8 mouse cellular contexts compared by ENCODE assay signal in genomic region chr7:19701069-19701761, GRCm38 (mm10). TPM values are rescaled to one million over a fixed set of nuclear protein-coding genes. Genes with fewer than 3 reads are reported as not detected.
DNase-seq lines count a peak whose midpoint lies in the region; ATAC-seq and TF ChIP-seq lines count a peak whose summit lies in the region.
"Had no signal": no experiment of that assay in that cellular context is flagged by ENCODE, and none has a peak within 500 bp of the region (broad histone marks: within the 10 kb centered on the region; RNA-seq: fewer than 3 reads in every experiment).

No protein-coding gene starts in this region.

- peak overlapping the region; percentile 83 for H3K27ac ChIP-seq in intestine, embryonic 15.5 days
- H3K27ac ChIP-seq in small intestine, adult 2 months (ENCODE audit: insufficient read depth, low read depth, low read length), result peak overlapping the region; percentile 58

- peaks cover 37% of the 10 kb centered on the region for H3K4me1 ChIP-seq in intestine, embryonic 15.5 days (replicated peaks)
- H3K4me1 ChIP-seq in small intestine, adult 2 months (ENCODE audit: control insufficient read depth, insufficient read depth, insufficient read length, low read length), result peaks cover 16% of the 10 kb centered on the region

- intact Hi-C loops in left cerebral cortex, postnatal 36 days (cut with DNase I), result loop anchor here (1.0 kb wide), 1 partner anchor 32 kb away; no protein-coding TSS in a partner anchor

- H3K4me3 ChIP-seq in intestine, embryonic 15.5 days (replicated peaks), result no peak overlapping the region
- no peak overlapping the region; the same call in 1 of the 2 replicates for H3K4me3 ChIP-seq in small intestine, adult 2 months (ENCODE audit: low read depth, low read length)

- DNase-seq in ZHBTc4 (ENCODE audit: low read depth, low spot score), result peak; percentile 94
- peak; percentile 41 to 68 for DNase-seq in cerebellum, postnatal 25 days
- peak; percentile 67 for DNase-seq in gastrocnemius, postnatal 25 days
- DNase-seq in left cerebral cortex, postnatal 36 days (ENCODE audit: low spot score in 2 of 2), result peak; percentile 54 to 63

- 0 out of 2 replicates have a peak overlapping the region, but pooled peaks have one; percentile 9 for H3K4me2 ChIP-seq in intestine, embryonic 15.5 days (replicated peaks)

- TF ChIP-seq POLR2A in small intestine, adult 2 months (IDR thresholded peaks at IDR 0.05; ENCODE audit: low read depth, low read length), result 0 out of 2 replicates have a peak, but pooled peaks have one; percentile 19

- no peaks in the 10 kb centered on the region for H3K27me3 ChIP-seq in intestine, embryonic 15.5 days (replicated peaks)
- H3K27me3 ChIP-seq in small intestine, adult 2 months (ENCODE audit: control insufficient read depth, insufficient read depth, low read length), result no peaks in the 10 kb centered on the region

- peak; percentile 94 for TF ChIP-seq CTCF in small intestine, adult 2 months (IDR thresholded peaks at IDR 0.05; ENCODE audit: extremely low read depth, insufficient read length, insufficient replicate concordance, low read depth, low read length)

- peak; percentile 92 for ATAC-seq in intestine, embryonic 15.5 days
- peak; percentile 31; the same call in 1 of the 2 replicates for ATAC-seq in megakaryocyte-erythroid progenitor cell, adult 5-6 weeks (replicated peaks; ENCODE audit: low FRiP score, low TSS enrichment, poor library complexity, severe bottlenecking)

- no peaks in the 10 kb centered on the region for H3K9me3 ChIP-seq in intestine, embryonic 15.5 days

- H3K9ac ChIP-seq in intestine, embryonic 15.5 days, result peak overlapping the region; percentile 28; the same call in 1 of the 2 replicates

- WGBS in intestine, embryonic 15.5 days, result 28% methylated on average over 22 of the region's 22 CpGs
- 25% methylated on average over 22 of the region's 22 CpGs for WGBS in small intestine, adult 2 months

- H3K36me3 ChIP-seq in intestine, embryonic 15.5 days, result peaks cover 10% of the 10 kb centered on the region
- H3K36me3 ChIP-seq in small intestine, adult 2 months (ENCODE audit: control insufficient read depth, insufficient read depth, low read length), result peaks cover 21% of the 10 kb centered on the region

RNA-seq across cellular contexts. Expression of gene Apoe, which starts 2.2 kb away (rescaled TPM):
- 100 to 1,000 TPM in 1 of 2 experiments, 10 to 100 TPM in 1; 53.5 to 108 TPM for total RNA-seq in gastrocnemius, postnatal 25 days (2021)
- polyA plus RNA-seq in intestine, embryonic 15.5 days (2015; fragmentation: Nextera tagmentation; extraction: Ambion mirVana), result 296 and 325 TPM in 2 replicates
- total RNA-seq in left cerebral cortex, postnatal 36 days (2021), result 1,000 to 10,000 TPM; 1,886 to 2,087 TPM
- total RNA-seq in megakaryocyte-erythroid progenitor cell, adult 5-6 weeks (2014; fragmentation: Nextera tagmentation), result 113 and 140 TPM in 2 replicates
- total RNA-seq in megakaryocyte-erythroid progenitor cell, adult 5-6 weeks (2017), result 556 and 867 TPM in 2 replicates
- 591 and 688 TPM in 2 replicates for polyA plus RNA-seq in small intestine, adult 2 months (2012; rRNA removed)

RNA-seq across cellular contexts. Expression of gene Apoc1, which starts 8.8 kb away (rescaled TPM):
- total RNA-seq in gastrocnemius, postnatal 25 days (2021), result 1 to 10 TPM in 1 of 2 experiments, not detected in 1; 3.7 TPM
- polyA plus RNA-seq in intestine, embryonic 15.5 days (2015; fragmentation: Nextera tagmentation; extraction: Ambion mirVana), result 27.1 and 34.7 TPM in 2 replicates
- total RNA-seq in left cerebral cortex, postnatal 36 days (2021), result 1 to 10 TPM; 1.5 to 2.9 TPM
- total RNA-seq in megakaryocyte-erythroid progenitor cell, adult 5-6 weeks (2014; fragmentation: Nextera tagmentation), result 2.3 and 3.6 TPM in 2 replicates
- 15.4 TPM in 1 of 2 replicates, not detected in the other for total RNA-seq in megakaryocyte-erythroid progenitor cell, adult 5-6 weeks (2017)
- polyA plus RNA-seq in small intestine, adult 2 months (2012; rRNA removed), result not detected in 2 replicates

RNA-seq across cellular contexts. Expression of gene Tomm40, which starts 14.0 kb away (rescaled TPM):
- 10 to 100 TPM; 45.1 to 45.4 TPM for total RNA-seq in gastrocnemius, postnatal 25 days (2021)
- polyA plus RNA-seq in intestine, embryonic 15.5 days (2015; fragmentation: Nextera tagmentation; extraction: Ambion mirVana), result 208 and 215 TPM in 2 replicates
- 100 to 1,000 TPM; 113 to 125 TPM for total RNA-seq in left cerebral cortex, postnatal 36 days (2021)
- 111 and 140 TPM in 2 replicates for total RNA-seq in megakaryocyte-erythroid progenitor cell, adult 5-6 weeks (2014; fragmentation: Nextera tagmentation)
- 44.6 and 64.9 TPM in 2 replicates for total RNA-seq in megakaryocyte-erythroid progenitor cell, adult 5-6 weeks (2017)
- 62.8 and 72.9 TPM in 2 replicates for polyA plus RNA-seq in small intestine, adult 2 months (2012; rRNA removed)

RNA-seq across cellular contexts. Expression of gene Apoc4, which starts 19.9 kb away (rescaled TPM):
- not detected for total RNA-seq in gastrocnemius, postnatal 25 days (2021)
- 4.7 and 7.0 TPM in 2 replicates for polyA plus RNA-seq in intestine, embryonic 15.5 days (2015; fragmentation: Nextera tagmentation; extraction: Ambion mirVana)
- not detected for total RNA-seq in left cerebral cortex, postnatal 36 days (2021)
- not detected in 2 replicates for total RNA-seq in megakaryocyte-erythroid progenitor cell, adult 5-6 weeks (2014; fragmentation: Nextera tagmentation)
- not detected in 2 replicates for total RNA-seq in megakaryocyte-erythroid progenitor cell, adult 5-6 weeks (2017)
- 0.33 and 1.4 TPM in 2 replicates for polyA plus RNA-seq in small intestine, adult 2 months (2012; rRNA removed)

RNA-seq across cellular contexts. Expression of gene Gm44805, which starts 20.0 kb away (rescaled TPM):
- total RNA-seq in gastrocnemius, postnatal 25 days (2021), result not detected
- polyA plus RNA-seq in intestine, embryonic 15.5 days (2015; fragmentation: Nextera tagmentation; extraction: Ambion mirVana), result 0.71 and 1.2 TPM in 2 replicates
- total RNA-seq in left cerebral cortex, postnatal 36 days (2021), result not detected
- total RNA-seq in megakaryocyte-erythroid progenitor cell, adult 5-6 weeks (2014; fragmentation: Nextera tagmentation), result not detected in 2 replicates
- not detected in 2 replicates for total RNA-seq in megakaryocyte-erythroid progenitor cell, adult 5-6 weeks (2017)
- polyA plus RNA-seq in small intestine, adult 2 months (2012; rRNA removed), result 0.37 and 0.69 TPM in 2 replicates
- total RNA-seq: layer of hippocampus, adult 8-10 months had no signal
